Mouse (Mus musculus): ENCODE results near the gene Adm2. TPM values are rescaled to one million over a fixed set of nuclear protein-coding genes. Genes with fewer than 3 reads are reported as not detected.

Adm2 gene
- total RNA-seq, 2 experiments from 2014 or later, result not detected

DNA sequence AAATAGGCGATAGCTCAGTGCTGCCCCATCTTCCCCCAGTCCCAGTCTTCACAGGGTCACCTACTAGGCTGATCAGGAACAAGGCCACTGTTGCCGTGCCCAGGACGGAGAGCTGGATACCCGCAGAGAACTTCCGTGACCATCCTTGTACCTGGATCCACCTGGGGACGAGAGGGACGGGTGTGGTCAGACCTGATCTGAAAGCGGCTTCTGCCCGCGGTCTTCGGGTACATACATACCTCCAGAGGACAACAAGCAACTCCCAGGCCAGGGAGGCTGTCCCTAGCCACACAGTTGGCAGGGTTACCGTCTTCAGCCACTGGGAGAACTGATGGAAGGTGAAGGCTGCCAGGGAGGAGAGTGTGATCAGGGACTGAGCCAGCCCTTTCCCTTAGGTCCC, 30.3 kb downstream of the Adm2 start:
- intact Hi-C loops (cut with DNase I), result no loop called here
- DNase-seq (ENCODE audit: low spot score in 2 of 2), result no peak

DNA sequence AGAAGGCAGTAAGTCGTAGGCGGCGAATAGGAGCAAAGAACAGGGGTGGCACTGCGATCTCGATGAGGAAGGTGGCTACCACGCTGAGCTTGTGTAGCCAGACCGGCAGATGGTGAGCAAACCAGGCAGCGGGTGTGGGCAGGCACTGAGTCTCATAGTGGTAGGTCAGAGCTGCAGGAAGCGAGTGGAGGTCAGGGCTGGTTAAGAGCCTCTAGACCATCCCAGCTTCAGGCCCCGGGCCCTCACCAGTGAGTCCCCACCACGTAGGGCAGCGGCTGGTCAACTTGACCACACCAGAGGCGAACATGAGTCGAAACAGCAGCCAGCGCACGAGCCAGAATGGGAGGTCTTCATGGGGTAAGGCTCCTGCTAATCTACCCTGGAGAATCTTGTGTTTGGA, 31.3 kb downstream of the Adm2 start:
- intact Hi-C loops (cut with DNase I), result loop anchor here (2.0 kb wide), 1 partner anchor 37 kb away; no protein-coding TSS in a partner anchor
- DNase-seq (ENCODE audit: low spot score in 2 of 2), result no peak

DNA sequence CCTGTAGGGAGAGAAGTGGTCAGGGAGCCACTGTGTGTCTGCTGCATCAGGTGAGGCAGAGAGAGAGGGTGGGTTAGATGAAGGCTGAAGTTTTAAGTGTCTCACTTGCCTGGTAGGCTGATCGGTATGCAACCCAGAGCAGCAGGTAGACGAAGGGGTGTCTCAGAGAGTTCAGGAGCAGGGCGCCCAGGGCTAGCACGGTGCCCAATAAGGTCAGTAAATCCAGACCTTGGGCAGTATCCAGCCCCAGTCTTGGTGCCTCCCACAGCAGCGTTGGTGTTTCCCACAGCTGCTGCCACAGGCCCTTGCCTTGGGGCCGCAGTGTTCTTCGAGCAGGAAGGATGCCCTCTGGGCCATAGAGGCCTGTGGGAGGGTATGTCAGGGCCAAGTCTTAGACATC, 31.9 kb downstream of the Adm2 start:
- intact Hi-C loops (cut with DNase I), result loop anchor here (2.0 kb wide), 1 partner anchor 38 kb away; no protein-coding TSS in a partner anchor
- no peak for DNase-seq (ENCODE audit: low spot score in 2 of 2)

DNA sequence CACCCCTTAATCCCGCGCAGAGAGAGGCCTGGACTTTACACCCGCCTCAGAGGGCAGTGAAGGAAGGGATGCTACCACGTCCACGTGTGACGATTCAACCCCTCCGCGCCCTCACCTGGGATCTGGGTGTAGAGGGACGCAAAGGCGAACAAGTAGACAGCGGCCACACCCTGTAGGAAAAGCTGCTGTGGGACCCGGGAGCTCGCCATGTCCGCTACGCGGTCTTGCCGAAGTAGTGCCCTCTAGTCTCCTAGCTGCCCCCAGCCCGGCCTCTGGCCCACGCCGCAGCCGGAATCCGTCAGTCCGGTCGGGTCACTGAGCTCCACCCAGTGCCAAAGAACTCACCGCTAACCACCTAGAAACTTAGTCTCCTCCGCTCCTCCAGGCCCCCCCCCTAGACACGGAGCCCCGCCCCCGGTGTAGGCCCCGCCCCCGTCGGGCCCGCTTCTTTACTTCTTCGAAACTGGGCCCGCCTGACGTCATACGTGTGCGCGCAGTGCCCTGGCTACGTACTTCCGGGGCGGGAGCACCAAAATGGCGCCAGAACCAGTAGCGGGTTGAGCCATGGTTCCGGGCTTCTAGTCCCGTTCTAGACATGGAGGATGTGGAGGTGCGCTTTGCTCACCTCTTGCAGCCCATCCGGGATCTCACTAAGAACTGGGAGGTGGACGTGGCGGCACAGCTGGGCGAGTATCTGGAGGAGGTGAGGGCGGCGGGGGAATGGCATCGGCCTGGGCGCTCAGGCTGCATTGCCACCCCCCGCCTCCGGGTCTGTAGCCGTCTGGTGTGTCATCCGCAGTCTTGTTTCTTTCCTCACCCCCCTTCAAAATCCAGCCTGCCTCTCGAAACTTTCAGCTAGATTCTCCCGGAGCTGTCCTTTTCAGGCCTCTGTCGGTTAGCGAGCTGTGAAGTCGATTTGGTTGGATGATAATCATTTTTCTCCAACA, 33.0 kb downstream of the Adm2 start, which contains the start of the genes Lmf2 and Ncaph2:
TSS of gene Lmf2 (minus strand) at position 419 of the 947 bp plus-strand sequence.
TSS of gene Ncaph2 (plus strand) at position 479 of the 947 bp plus-strand sequence.
- intact Hi-C loops (cut with DNase I), result loop anchor here (1.0 to 2.0 kb wide), 2 partner anchors 18 to 39 kb away; partner anchors contain the start of gene Sco2

DNA sequence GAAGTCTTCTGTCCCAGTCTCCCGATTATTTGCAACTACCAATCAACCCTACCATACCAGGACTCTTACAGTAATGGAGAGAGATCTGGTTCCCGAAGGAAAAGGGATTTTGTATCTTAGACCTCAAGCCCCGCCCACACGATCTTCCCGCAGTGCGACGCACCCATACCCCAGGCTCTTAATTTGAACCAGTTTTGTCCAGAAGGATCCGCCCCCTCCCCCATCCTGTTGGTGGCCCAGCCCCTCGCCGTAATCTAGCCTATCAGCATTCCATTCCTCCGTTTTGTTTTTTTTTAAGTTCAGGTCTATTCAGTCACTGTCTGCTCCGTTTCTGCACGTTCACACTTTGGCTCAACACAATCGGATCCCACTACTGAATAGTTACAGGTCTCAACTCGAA, 33.9 kb downstream of the Adm2 start:
- DNase-seq (ENCODE audit: low spot score in 2 of 2), result no peak
- intact Hi-C loops (cut with DNase I), result no loop called here

More for the DNA sequence above, 33.0 kb downstream of the Adm2 start, which contains the start of the genes Lmf2 and Ncaph2:
- peak; percentile 94 to 95 for DNase-seq (ENCODE audit: low spot score in 2 of 2)

DNA sequence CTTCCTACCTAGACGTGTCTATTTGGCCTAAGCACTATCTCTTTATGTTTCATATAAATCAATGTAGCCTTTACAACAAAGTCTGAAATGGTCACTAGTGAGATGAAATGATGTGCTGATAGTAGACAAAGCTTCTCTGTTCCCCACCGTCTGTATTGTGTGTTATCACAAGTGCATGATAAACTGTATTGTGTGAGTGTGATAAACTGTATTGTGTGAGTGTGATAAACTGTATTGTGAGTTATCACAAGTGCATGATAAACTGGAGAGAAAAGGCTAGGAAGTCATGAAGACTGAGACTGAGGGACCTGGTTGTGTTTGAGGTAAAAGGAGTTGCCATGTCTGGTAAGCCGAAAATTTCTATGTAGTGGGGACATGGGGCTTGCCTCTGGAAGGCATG, 36.3 kb downstream of the Adm2 start:
- DNase-seq (ENCODE audit: low spot score in 2 of 2), result no peak

DNA sequence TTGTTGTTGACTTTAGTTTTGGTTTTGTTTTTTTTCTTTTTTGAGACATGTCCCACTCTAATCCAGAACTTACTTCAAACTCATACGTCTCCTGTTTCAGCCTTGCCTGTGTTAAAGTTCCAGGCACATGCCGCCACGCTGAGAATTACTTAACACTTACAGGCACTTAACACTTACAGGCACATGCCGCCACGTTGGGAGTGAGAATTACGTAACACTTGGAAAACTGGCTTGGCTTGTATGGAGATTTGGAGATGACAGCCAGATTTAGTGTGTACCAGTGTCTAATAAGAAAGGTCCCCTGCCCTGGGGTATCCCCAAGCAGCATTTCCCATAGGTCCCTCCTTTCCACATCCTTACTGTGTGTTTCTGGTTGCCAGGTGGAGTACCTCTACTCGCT, 40.5 kb downstream of the Adm2 start:
- intact Hi-C loops (cut with DNase I), result no loop called here
- no peak for DNase-seq (ENCODE audit: low spot score in 2 of 2)

More for the DNA sequence above, 36.3 kb downstream of the Adm2 start:
- intact Hi-C loops (cut with DNase I), result no loop called here

DNA sequence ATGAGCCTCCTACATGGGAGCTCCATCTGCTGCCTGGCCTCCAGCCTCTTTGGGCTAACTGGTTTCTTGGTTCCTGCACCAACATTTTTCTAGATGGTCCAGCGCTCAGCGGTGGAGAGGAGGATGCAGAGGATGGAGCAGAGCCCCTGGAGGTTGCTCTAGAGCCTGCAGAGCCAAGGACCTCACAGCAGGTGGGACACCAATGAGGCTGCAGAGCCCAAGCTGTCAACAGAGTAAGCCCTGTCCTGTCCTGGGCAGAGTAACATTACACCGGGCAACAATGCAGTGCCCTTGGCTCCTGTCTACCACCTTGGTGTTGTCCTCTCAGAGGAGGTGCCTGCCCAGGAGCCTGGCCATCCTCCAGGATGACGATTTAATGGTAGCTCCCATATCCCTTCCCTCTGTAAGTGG, 42.6 kb downstream of the Adm2 start:
- intact Hi-C loops (cut with DNase I), result no loop called here
- no peak for DNase-seq (ENCODE audit: low spot score in 2 of 2)

DNA sequence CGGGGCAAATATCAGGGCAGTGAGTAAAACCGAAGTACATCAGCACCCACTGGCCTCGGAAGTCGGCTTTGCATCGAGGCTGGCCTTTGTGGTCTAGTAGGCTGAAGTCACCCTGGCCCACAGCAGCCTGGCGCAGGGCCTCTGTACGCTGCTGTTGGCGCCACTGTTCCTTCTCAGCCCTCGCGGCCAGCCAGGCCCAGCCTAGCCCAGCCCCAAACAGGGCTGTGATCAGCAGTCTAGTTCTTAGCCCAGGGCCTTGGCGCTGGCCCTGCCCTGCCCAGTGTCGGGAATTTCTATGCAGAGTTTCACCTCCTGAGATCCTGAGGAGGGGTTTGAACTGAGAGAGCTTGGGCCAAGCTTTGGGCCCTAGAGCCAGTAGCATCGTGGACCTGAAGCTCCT, 49.5 kb downstream of the Adm2 start:
- no peak for DNase-seq (ENCODE audit: low spot score in 2 of 2)
- intact Hi-C loops (cut with DNase I), result loop anchor here (5.0 kb wide), 2 partner anchors 55 kb away; partner anchors contain the start of genes C730034F03Rik, Chkb, Cpt1b and Gm44502

DNA sequence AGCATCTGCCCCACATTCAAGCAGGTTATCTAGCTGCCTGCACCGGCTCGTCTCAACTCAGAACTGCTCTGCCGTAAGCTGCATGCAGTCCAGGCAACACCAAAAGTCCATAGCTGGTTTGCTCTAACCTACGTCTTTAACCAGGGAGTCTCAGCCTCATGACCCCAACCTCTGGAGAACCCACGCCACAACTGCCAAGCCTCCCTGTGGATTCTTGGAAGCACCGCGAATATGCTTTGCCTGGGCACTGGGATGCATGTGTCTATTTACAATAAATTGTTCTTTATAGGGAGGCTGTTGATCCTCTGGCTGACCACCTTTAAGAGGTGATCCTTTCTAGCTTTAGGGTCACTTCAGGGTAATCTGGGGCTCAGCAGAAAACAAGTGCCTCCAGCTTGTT, 50.0 kb downstream of the Adm2 start:
- intact Hi-C loops (cut with DNase I), result loop anchor here (5.0 kb wide), 2 partner anchors 55 kb away; partner anchors contain the start of genes C730034F03Rik, Chkb, Cpt1b and Gm44502
- DNase-seq (ENCODE audit: low spot score in 2 of 2), result no peak

DNA sequence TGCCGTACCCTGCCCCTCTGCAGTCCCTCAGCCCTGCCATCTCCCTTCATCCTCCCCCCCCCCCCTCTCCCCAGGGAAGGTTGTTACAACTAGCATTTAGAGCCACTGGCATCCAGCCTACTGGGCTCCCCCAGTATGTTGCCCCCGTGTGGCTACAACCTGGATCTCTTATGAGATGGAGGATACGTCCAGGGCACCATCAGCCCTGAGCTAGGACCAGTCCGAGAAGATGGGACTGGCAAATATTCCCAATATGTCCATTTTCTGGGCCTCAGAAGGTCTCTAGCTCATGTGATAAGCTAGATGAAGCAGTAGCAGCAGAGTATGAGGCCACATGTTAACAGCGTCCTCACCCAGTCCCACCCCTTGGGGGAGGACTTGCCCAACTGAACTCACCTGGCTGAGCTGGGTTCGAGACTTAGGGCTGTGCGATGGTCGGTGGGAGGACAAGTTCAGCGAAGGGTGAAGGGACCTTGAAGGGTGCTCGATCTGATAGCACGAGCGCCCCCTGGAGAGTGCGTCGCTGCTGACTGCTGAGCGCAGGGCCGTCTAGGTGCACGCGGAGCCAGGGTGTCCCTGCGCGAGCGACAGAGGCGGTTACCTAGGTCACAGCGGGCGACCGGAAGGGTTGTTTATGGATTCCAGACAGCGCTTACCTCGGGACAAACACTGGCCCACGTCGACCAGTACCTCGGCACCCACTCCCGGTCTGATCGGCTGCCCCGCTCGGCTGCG, 50.7 kb downstream of the Adm2 start:
- peak; percentile 82 for DNase-seq (ENCODE audit: low spot score in 2 of 2)
- intact Hi-C loops (cut with DNase I), result loop anchor here (1.0 to 5.0 kb wide), 3 partner anchors 18 to 56 kb away; partner anchors contain the start of genes C730034F03Rik, Chkb, Cpt1b and Gm44502

DNA sequence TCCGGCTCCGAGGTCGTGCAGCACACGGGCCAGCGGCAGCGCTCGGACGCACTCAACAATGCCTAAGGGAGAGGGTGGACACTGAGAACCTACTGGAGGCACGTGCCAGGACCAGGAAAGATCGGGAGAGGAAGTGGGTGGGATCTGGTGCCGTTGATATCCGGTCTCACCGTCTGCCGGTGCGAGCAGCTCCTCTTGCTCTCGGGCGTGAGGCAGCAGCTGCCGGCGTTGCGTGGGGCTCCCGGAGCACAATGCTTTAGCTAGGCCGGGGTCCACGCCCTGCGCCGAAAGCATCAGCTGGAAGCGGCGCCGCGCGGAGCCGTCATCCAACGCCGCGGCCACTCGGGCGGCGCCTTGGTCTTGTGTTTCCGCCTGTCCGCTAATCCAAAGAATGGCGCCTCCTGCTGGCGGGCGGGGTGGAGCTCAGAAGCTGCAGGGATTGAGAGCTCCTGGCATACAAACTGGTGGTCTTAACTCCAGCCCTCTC, 51.3 kb downstream of the Adm2 start, which contains the start of gene Sco2:
TSS of gene Sco2 (minus strand) at position 85 of the 487 bp plus-strand sequence.
- DNase-seq (ENCODE audit: low spot score in 2 of 2), result peak; percentile 93 to 94
- intact Hi-C loops (cut with DNase I), result loop anchor here (1.0 to 5.0 kb wide), 3 partner anchors 19 to 57 kb away; partner anchors contain the start of genes C730034F03Rik, Chkb, Cpt1b and Gm44502

Small RNA genes within 50 kb of the gene (microRNA-seq; reads per million reads assigned to microRNA genes)
- 3.8 reads per million, percentile 10 among the genes with 10 or more reads in this experiment for gene Mir6959

Other genes starting within 250 kb of the Adm2 start
- 10 to 100 TPM; 16.8 to 19.5 TPM for gene Trabd, start 247.6 kb upstream of the Adm2 start, total RNA-seq (2021)
- 10 to 100 TPM; 22.6 to 23.1 TPM for gene Selenoo, start 233.6 kb upstream of the Adm2 start, total RNA-seq (2021)
- gene Tubgcp6, start 199.6 kb upstream of the Adm2 start, total RNA-seq (2021), result 10 to 100 TPM; 29.6 to 30.6 TPM
- gene Hdac10, start 194.0 kb upstream of the Adm2 start, total RNA-seq (2021), result 10 to 100 TPM; 12.8 to 16.8 TPM
- 10 to 100 TPM in 1 of 2 experiments, 1 to 10 TPM in 1; 6.1 to 11.1 TPM for gene Mapk12, start 182.0 kb upstream of the Adm2 start, total RNA-seq (2021)
- gene Mapk11, start 173.1 kb upstream of the Adm2 start, total RNA-seq (2021), result 10 to 100 TPM; 45.3 to 54.5 TPM
- gene Plxnb2, start 141.9 kb upstream of the Adm2 start, total RNA-seq (2021), result 10 to 100 TPM; 42.2 to 54.0 TPM
- 10 to 100 TPM; 39.9 to 52.2 TPM for gene Dennd6b, start 126.2 kb upstream of the Adm2 start, total RNA-seq (2021)
- 100 to 1,000 TPM; 162 to 167 TPM for gene Ppp6r2, start 111.2 kb upstream of the Adm2 start, total RNA-seq (2021)
- 100 to 1,000 TPM; 241 to 247 TPM for gene Sbf1, start 7.4 kb upstream of the Adm2 start, total RNA-seq (2021)
- gene Miox, start 11.7 kb downstream of the Adm2 start, total RNA-seq (2021), result not detected
- 10 to 100 TPM; 16.9 to 18.5 TPM for gene Lmf2, start 32.9 kb downstream of the Adm2 start, total RNA-seq (2021)
- 100 to 1,000 TPM in 1 of 2 experiments, 10 to 100 TPM in 1; 89.8 to 109 TPM for gene Ncaph2, start 33.0 kb downstream of the Adm2 start, total RNA-seq (2021)
- gene Sco2, start 51.1 kb downstream of the Adm2 start, total RNA-seq (2021), result 10 to 100 TPM; 24.0 to 32.2 TPM
- gene Tymp, start 54.3 kb downstream of the Adm2 start, total RNA-seq (2021), result 1 to 10 TPM; 1.2 to 1.5 TPM
- 1 to 10 TPM in 1 of 2 experiments, under 1 TPM in 1; 0.66 to 1.9 TPM for gene Odf3b, start 56.6 kb downstream of the Adm2 start, total RNA-seq (2021)
- under 1 TPM; 0.39 to 0.41 TPM for gene Klhdc7b, start 62.2 kb downstream of the Adm2 start, total RNA-seq (2021)
- gene Syce3, start 87.8 kb downstream of the Adm2 start, total RNA-seq (2021), result not detected
- gene Cpt1b, start 103.1 kb downstream of the Adm2 start, total RNA-seq (2021), result 1 to 10 TPM in 1 of 2 experiments, not detected in 1; 3.6 TPM
- 1 to 10 TPM; 1.7 to 4.1 TPM for gene C730034F03Rik, start 106.9 kb downstream of the Adm2 start, total RNA-seq (2021)
- gene Gm44502, start 107.0 kb downstream of the Adm2 start, total RNA-seq (2021), result under 1 TPM in 1 of 2 experiments, not detected in 1; 0.72 TPM
- gene Chkb, start 107.2 kb downstream of the Adm2 start, total RNA-seq (2021), result 10 to 100 TPM; 41.0 to 41.2 TPM
- gene Mapk8ip2, start 131.2 kb downstream of the Adm2 start, total RNA-seq (2021), result 100 to 1,000 TPM; 221 to 233 TPM
- gene Arsa, start 154.7 kb downstream of the Adm2 start, total RNA-seq (2021), result 10 to 100 TPM; 31.7 to 36.1 TPM
- gene Shank3, start 176.9 kb downstream of the Adm2 start, total RNA-seq (2021), result 100 to 1,000 TPM; 196 to 229 TPM
- 1 to 10 TPM in 1 of 2 experiments, under 1 TPM in 1; 0.91 to 2.3 TPM for gene Acr, start 245.6 kb downstream of the Adm2 start, total RNA-seq (2021)